Mouse (Mus musculus) kidney, adult 2 months (tissue): Measurements from ENCODE around the gene Hormad1.

Experiments
- CTCF ChIP-seq: fragments of 200-500 bp; conservative IDR thresholded peaks from 2 replicates; pipeline ENCODE4 v1.5.1; 2011; ENCODE audit warnings: low read depth, mild to moderate bottlenecking, control low read depth, low read length, moderate library complexity, mixed read lengths; ENCODE audit not compliant: insufficient read depth, insufficient read length
- POLR2A ChIP-seq: fragments of 200-500 bp; IDR thresholded peaks from one replicate; pipeline ENCODE4 v1.6.1; 2011; ENCODE audit warnings: low read depth, low read length, control low read depth

DNA sequence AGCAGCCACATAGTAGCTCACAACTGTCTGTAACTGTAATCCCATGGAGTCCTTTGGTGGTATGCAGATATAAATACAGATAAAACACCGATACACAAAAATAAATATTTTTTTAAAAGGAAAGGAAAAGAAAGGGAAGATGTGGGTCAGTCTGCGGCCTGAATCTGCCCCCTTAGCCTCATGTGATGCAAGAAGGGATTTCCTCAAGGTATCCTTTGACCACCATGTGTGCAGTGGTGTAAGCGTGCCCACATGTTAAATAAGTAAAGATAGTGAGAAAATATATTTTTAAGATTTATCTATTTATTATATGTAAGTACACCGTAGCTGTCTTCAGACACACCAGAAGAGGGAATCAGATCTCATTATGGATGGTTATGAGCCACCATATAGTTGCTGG, 19.6 kb upstream of the Hormad1 start:
- TF ChIP-seq POLR2A = no peak
- no peak for TF ChIP-seq CTCF
